Mouse (Mus musculus) sigmoid colon, adult 10 weeks (tissue): Measurements from ENCODE around the gene Ptpn13. TPM values are rescaled to one million over a fixed set of nuclear protein-coding genes. Genes with fewer than 3 reads are reported as not detected.

Experiments
- polyA plus RNA-seq: library from polyadenylated mRNA; stranded (reverse); fragments of 350-450 nt; fragmentation: Illumina TruSeq; extraction: RNeasy Lipid Tissue Mini Kit (QIAGEN cat#74804); gene quantifications from one replicate; pipeline ENCODE4 v1.2.3, GENCODE M21; 2014; ENCODE audit warnings: low read depth, low replicate concordance

Ptpn13 gene
- polyA plus RNA-seq, result 5.5 TPM

DNA sequence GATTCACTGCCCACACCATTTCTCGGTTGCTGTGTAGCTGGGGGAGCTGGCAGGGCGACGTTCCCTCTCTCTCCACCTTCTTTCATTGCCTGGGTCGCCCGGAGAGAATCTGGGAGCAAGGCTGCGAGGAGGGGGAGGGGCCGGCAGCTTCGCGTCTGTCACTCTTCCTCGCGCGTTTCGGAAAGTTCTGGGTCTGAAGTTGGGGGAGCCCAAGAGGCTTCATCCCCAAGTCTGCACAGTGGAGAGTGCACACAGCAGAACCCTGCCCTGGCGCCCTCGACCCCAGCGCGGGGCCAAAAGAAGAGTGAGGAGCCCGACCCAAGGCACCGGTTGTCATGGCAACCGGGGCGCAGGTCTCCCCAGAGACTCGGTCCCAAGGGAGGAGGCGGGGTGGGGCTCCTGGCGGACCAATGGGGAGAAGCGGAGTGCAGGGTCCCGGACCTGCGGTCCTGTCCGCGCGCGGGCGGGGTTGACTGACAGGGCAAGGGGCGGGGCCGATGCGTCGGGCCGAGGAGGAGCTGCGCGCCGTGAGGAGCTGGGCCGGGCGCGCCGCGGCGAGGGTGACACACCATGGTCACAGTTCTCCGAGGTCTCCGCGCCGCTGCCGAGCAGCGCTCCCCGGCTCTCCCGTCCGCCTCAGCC, at the start of gene Ptpn13:
Gene Ptpn13 (plus strand): TSS at position 515 of the 642 bp plus-strand sequence.

GRCm38 (mm10) chr5:103629111-103629764, 204.2 kb downstream of the Ptpn13 start, which contains the start of gene Slc10a6:
TSS of gene Slc10a6 (minus strand) at chr5:103629403.

Other genes starting within 250 kb of the Ptpn13 start
- 1.8 TPM for gene Mapk10, start 213.9 kb upstream of the Ptpn13 start, polyA plus RNA-seq
- 2.0 TPM for gene Slc10a6, start 204.2 kb downstream of the Ptpn13 start, polyA plus RNA-seq
- 0.35 TPM for gene 1700016H13Rik, start 230.8 kb downstream of the Ptpn13 start, polyA plus RNA-seq